Mouse (Mus musculus): ENCODE data around the gene Tbc1d21. TPM values are rescaled to one million over a fixed set of nuclear protein-coding genes. Genes with fewer than 3 reads are reported as not detected.

The Tbc1d21 gene
- polyA plus RNA-seq (2014; fragmentation: Illumina TruSeq; extraction: RNeasy Lipid Tissue Mini Kit (QIAGEN cat#74804); ENCODE audit: low read depth, low replicate concordance), result 4.5 TPM

GRCm38 (mm10) chr9:58370355-58370754 lies at the start of gene Tbc1d21:
Tbc1d21 (minus strand) TSS chr9:58370455.

GRCm38 (mm10) chr9:58312944-58313359 lies 57.3 kb downstream of the Tbc1d21 start, which contains the start of gene Loxl1:
Loxl1 (minus strand) TSS chr9:58313186.

Other genes with a start within 250 kb of the Tbc1d21 start
- 51.5 TPM for gene Islr, start 166.1 kb downstream of the Tbc1d21 start, polyA plus RNA-seq (2014; fragmentation: Illumina TruSeq; extraction: RNeasy Lipid Tissue Mini Kit (QIAGEN cat#74804); ENCODE audit: low read depth, low replicate concordance)
- gene Islr2, start 166.1 kb downstream of the Tbc1d21 start, polyA plus RNA-seq (2014; fragmentation: Illumina TruSeq; extraction: RNeasy Lipid Tissue Mini Kit (QIAGEN cat#74804); ENCODE audit: low read depth, low replicate concordance), result 2.5 TPM
- gene Pml, start 120.7 kb downstream of the Tbc1d21 start, polyA plus RNA-seq (2014; fragmentation: Illumina TruSeq; extraction: RNeasy Lipid Tissue Mini Kit (QIAGEN cat#74804); ENCODE audit: low read depth, low replicate concordance), result 18.4 TPM
- 21.5 TPM for gene Stoml1, start 117.3 kb downstream of the Tbc1d21 start, polyA plus RNA-seq (2014; fragmentation: Illumina TruSeq; extraction: RNeasy Lipid Tissue Mini Kit (QIAGEN cat#74804); ENCODE audit: low read depth, low replicate concordance)
- 29.5 TPM for gene Loxl1, start 57.3 kb downstream of the Tbc1d21 start, polyA plus RNA-seq (2014; fragmentation: Illumina TruSeq; extraction: RNeasy Lipid Tissue Mini Kit (QIAGEN cat#74804); ENCODE audit: low read depth, low replicate concordance)
- gene Insyn1, start 118.1 kb upstream of the Tbc1d21 start, polyA plus RNA-seq (2014; fragmentation: Illumina TruSeq; extraction: RNeasy Lipid Tissue Mini Kit (QIAGEN cat#74804); ENCODE audit: low read depth, low replicate concordance), result 5.0 TPM
- gene Cd276, start 185.0 kb upstream of the Tbc1d21 start, polyA plus RNA-seq (2014; fragmentation: Illumina TruSeq; extraction: RNeasy Lipid Tissue Mini Kit (QIAGEN cat#74804); ENCODE audit: low read depth, low replicate concordance), result 4.4 TPM
- 216 TPM for gene Nptn, start 211.8 kb upstream of the Tbc1d21 start, polyA plus RNA-seq (2014; fragmentation: Illumina TruSeq; extraction: RNeasy Lipid Tissue Mini Kit (QIAGEN cat#74804); ENCODE audit: low read depth, low replicate concordance)